Mouse (Mus musculus) embryonic facial prominence, embryonic 11.5 days (tissue): ENCODE results near the gene 1700037C18Rik. TPM values are rescaled to one million over a fixed set of nuclear protein-coding genes. Genes with fewer than 3 reads are reported as not detected.

Source experiments
- ATAC-seq: fragments of 200-750 bp; cut with Nextera tagmentation; replicated peaks from 2 replicates; pipeline ENCODE4 v1.8.0; 2017; ENCODE audit warnings: low read depth; ENCODE audit not compliant: insufficient number of reproducible peaks, low FRiP score, low TSS enrichment
- DNase-seq: peaks from one replicate; pipeline ENCODE4 v3.0.0-alpha.2; 2015; ENCODE audit warnings: low spot score
- H3K27ac ChIP-seq: fragments of 300-500 bp; sonication (generic); replicated peaks from 2 replicates; pipeline ENCODE4 v1.5.1; 2014; ENCODE audit warnings: mild to moderate bottlenecking, low read depth, low read length, control low read depth
- H3K27me3 ChIP-seq: fragments of 300-500 bp; sonication (generic); 2 replicates; pipeline ENCODE4 v1.6.1; 2014; ENCODE audit warnings: mild to moderate bottlenecking, low read length, moderate library complexity, mixed read lengths; ENCODE audit not compliant: control insufficient read depth, insufficient read depth
- H3K36me3 ChIP-seq: fragments of 300-500 bp; sonication (generic); replicated peaks from 2 replicates; pipeline ENCODE4 v1.6.1; 2014; ENCODE audit warnings: low read depth, mild to moderate bottlenecking, low read length, moderate library complexity, mixed read lengths; ENCODE audit not compliant: control insufficient read depth, insufficient read depth
- H3K4me1 ChIP-seq: fragments of 300-500 bp; sonication (generic); 2 replicates; pipeline ENCODE4 v1.6.1; 2014; ENCODE audit warnings: low read length, mixed read lengths; ENCODE audit not compliant: control insufficient read depth, insufficient read depth
- H3K4me2 ChIP-seq: fragments of 300-500 bp; sonication (generic); 2 replicates; pipeline ENCODE4 v1.6.1; 2014; ENCODE audit warnings: low read depth, mild to moderate bottlenecking, control low read depth, low read length, moderate library complexity
- H3K4me3 ChIP-seq: fragments of 300-500 bp; sonication (generic); 2 replicates; pipeline ENCODE4 v1.5.1; 2014; ENCODE audit warnings: low read depth, low read length, control low read depth
- H3K9ac ChIP-seq: fragments of 300-500 bp; sonication (generic); replicated peaks from 2 replicates; pipeline ENCODE4 v1.6.1; 2014; ENCODE audit warnings: mild to moderate bottlenecking, control low read depth, low read length
- H3K9me3 ChIP-seq: fragments of 300-500 bp; sonication (generic); replicated peaks from 2 replicates; pipeline ENCODE4 v1.6.1; 2016; ENCODE audit warnings: mild to moderate bottlenecking, low read length, inconsistent platforms, mixed read lengths; ENCODE audit not compliant: control insufficient read depth
- WGBS: fragments of 180-500 bp; shearing (Covaris S2); extraction: QIAGEN DNeasy Blood & Tissue Kit; methylation state at CpG from one replicate; pipeline ENCODE4 v1.1.7; 2014; 5-methylcytosine and 5-hydroxymethylcytosine counted together
- polyA plus RNA-seq: library from polyadenylated mRNA; unstranded; fragments of >200 nt; fragmentation: Nextera tagmentation; extraction: Ambion mirVana; gene quantifications from 2 replicates; pipeline ENCODE4 v1.2.1, GENCODE M21; 2014

Gene 1700037C18Rik
- polyA plus RNA-seq, 1 experiment from 2014 or later, result 5.3 TPM

DNA sequence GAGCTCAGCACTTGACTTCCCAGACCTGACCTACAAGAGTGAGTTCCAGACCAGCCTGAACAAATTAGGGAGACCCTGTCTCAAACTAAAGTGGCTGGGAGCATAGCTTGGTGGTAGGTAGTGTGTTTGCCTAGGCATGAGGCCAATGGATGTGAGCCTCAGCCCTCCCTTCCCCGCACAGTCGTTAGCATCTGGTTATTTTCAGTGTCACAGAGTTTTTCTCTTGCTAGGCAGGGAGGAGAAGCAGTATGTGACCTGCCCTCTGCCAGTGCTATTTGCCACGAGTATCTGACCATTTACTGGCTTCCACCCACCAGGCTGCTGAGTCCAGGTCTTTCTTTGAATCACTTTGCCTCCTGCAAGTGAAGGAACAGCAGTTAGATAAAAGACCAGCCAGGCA is 14.8 kb downstream of the 1700037C18Rik start:
- H3K4me2 ChIP-seq, result no peak overlapping the region
- H3K9ac ChIP-seq, result no peak overlapping the region
- H3K9me3 ChIP-seq, result no peaks in the 10 kb centered on the region
- DNase-seq (no peak), ATAC-seq (no peak)
- WGBS, result 80% methylated on average over 3 of the region's 3 CpGs
- H3K4me3 ChIP-seq, result no peak overlapping the region
- H3K4me1 ChIP-seq, result no peaks in the 10 kb centered on the region
- H3K27ac ChIP-seq, result no peak overlapping the region
- no peaks in the 10 kb centered on the region for H3K27me3 ChIP-seq
- no peaks in the 10 kb centered on the region for H3K36me3 ChIP-seq

DNA sequence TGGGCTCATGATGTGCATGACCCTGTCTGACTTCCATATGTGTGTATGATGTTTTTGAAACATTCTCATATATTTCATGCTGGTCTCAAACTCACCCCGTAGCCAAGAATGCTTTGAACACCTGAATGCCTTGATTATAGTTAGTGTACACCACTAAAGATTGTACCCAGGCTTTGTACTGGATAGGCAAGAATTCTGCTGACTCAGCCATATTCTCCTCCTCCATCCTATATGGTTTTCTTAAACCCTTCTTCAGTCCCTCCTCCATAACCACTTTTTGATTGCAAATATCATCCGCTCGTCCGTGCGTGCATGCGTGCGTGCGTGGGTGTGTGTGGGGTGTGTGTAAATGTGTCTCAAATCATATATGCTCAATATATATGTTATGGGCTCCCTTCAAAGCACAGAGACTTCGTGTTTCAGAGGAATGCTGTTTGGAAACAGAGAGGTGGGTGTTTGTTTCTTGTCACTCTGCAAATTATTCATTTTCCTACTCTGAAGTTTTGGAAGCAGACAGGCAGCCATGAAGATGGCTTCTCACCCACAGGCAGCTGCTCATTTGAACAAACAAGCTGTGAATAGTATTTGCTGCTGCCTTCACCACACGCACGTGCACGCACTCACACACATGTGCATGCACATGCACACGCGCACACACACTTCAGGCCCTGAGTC is 16.7 kb downstream of the 1700037C18Rik start:
- H3K9ac ChIP-seq, result no peak overlapping the region
- H3K27ac ChIP-seq, result no peak overlapping the region
- H3K9me3 ChIP-seq, result no peaks in the 10 kb centered on the region
- H3K36me3 ChIP-seq, result no peaks in the 10 kb centered on the region
- H3K4me1 ChIP-seq, result no peaks in the 10 kb centered on the region
- H3K4me3 ChIP-seq, result no peak overlapping the region
- ATAC-seq, result no peak
- H3K27me3 ChIP-seq, result no peaks in the 10 kb centered on the region
- no peak overlapping the region for H3K4me2 ChIP-seq
- WGBS, result 93% methylated on average over 14 of the region's 14 CpGs
- DNase-seq, result no peak

DNA sequence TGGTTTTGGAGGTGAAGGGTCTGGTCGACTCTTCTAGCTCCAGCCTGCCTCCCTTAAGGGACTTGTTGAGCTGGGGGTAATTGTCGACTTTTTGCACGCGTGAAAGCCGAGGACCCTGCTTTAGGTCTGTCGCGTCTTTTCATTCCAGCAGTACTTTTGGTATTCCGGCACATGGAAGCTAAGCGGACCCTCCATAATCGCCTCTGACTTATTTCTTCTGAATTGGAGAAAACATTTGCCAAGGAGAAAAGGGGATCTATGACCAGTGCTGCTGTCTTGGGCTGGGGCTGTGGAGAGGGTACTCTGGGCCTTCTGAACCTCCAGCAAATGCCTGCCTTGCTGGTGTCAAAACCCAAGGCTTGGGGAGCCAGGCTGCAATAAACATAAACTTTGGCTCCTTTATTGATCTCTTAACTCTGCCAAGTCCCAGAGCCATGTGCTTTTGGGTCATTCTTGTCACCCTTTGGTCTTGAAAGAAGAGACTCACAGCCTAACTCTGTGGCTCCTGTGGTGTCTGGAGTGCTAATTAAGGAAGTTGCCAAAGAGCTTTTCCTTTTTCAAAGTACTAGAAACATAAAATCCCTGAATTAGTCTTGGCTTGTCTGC is 23.3 kb downstream of the 1700037C18Rik start:
- Histone ChIP-seq H3K4me1 (no peaks in the 10 kb centered on the region; the same call in 1 of the 2 replicates), H3K4me2 (peak overlapping the region; percentile 53), H3K27me3 (no peaks in the 10 kb centered on the region), H3K9me3 (no peaks in the 10 kb centered on the region), H3K27ac (no peak overlapping the region), H3K4me3 (peak overlapping the region; percentile 89), H3K36me3 (no peaks in the 10 kb centered on the region), H3K9ac (peak overlapping the region; percentile 84)
- 5% methylated on average over 10 of the region's 10 CpGs for WGBS
- peak; percentile 3 for DNase-seq
- peak; percentile 7; the same call in 1 of the 2 replicates for ATAC-seq

DNA sequence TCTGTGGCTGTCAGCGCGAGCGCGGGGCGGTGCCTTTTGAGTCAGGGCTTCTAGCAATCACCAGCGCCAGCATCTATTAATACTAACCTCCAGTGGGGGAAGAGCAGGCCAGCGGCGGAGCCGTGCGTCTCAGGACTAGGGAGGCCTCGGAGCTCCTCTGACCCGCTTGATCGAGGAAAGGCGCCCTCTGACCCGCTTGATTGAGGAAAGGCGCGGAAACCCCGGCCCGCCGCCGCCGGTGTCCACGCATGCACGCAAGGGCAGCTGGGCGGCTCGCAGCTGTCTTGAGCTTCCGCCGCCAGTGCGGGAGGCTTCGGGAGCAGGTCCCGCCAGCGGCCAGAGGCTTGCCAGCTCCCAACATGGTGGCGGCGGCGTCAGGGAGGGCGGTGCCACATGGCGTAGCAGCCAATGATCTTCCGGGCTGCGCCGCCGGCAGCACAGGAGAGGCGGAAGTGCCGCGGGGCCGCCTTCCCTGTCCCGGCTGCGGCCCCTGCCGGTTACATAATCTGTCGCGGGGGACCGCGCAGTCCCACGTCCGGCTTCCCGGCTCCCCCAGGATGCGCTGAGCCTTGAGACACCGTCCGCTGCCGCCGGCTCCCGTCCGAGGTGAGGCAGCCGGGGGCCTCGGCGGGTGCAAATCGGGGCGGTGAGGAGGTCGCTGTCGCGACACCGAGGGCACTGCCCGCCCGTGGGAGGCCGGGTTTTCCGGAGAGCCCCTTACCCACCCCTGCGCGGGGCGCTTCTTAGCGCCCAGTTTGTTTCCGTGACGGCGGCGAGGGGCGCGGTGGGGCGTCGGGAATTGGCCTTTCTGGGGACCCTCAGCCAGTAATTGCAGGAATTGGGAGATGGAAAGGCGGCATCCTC is 24.1 kb downstream of the 1700037C18Rik start, which contains the start of the genes Zfp597 and Gm20695:
Gene Zfp597, minus strand, starts transcription at position 361 of the 864 bp plus-strand sequence.
Gene Gm20695, plus strand, starts transcription at position 448 of the 864 bp plus-strand sequence.
- under 1% methylated on average over 84 of the region's 88 CpGs for WGBS
- no peaks in the 10 kb centered on the region for H3K27me3 ChIP-seq
- peak within 1 kb of the TSS; percentile 84 for H3K9ac ChIP-seq
- H3K9me3 ChIP-seq, result no peaks in the 10 kb centered on the region
- DNase-seq (peak; percentile 95), ATAC-seq (peak; percentile 98)
- H3K27ac ChIP-seq, result peak within 1 kb of the TSS; percentile 76
- H3K4me1 ChIP-seq, result no peaks in the 10 kb centered on the region; the same call in 1 of the 2 replicates
- H3K4me3 ChIP-seq, result peak within 1 kb of the TSS; percentile 89
- H3K36me3 ChIP-seq, result no peaks in the 10 kb centered on the region
- H3K4me2 ChIP-seq, result peak within 1 kb of the TSS; percentile 53

DNA sequence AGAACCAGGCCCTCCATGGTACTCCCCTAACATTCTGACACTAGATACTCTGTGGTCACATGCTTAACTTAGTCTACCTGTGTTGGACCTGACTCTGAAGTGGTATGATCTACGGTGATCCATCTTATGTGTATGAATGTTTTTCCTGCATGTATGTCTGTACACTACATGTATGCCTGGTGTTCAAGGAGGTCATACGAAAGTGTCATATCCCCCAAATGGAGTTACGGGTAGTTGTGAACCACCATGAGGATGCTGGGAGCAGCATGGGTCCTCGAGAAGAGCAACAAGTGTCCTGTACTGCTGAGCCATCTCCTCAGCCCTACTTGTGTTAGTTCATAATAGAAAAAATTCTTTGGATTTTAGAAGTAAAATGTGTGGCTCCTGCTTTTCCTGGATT is 32.1 kb downstream of the 1700037C18Rik start:
- no peaks in the 10 kb centered on the region for H3K27me3 ChIP-seq
- H3K9me3 ChIP-seq, result no peaks in the 10 kb centered on the region
- no peak overlapping the region for H3K4me3 ChIP-seq
- H3K4me1 ChIP-seq, result no peaks in the 10 kb centered on the region
- H3K36me3 ChIP-seq, result no peaks in the 10 kb centered on the region
- no peak for DNase-seq
- 92% methylated on average over 4 of the region's 4 CpGs for WGBS
- no peak for ATAC-seq
- H3K9ac ChIP-seq, result no peak overlapping the region
- no peak overlapping the region for H3K27ac ChIP-seq
- H3K4me2 ChIP-seq, result no peak overlapping the region

DNA sequence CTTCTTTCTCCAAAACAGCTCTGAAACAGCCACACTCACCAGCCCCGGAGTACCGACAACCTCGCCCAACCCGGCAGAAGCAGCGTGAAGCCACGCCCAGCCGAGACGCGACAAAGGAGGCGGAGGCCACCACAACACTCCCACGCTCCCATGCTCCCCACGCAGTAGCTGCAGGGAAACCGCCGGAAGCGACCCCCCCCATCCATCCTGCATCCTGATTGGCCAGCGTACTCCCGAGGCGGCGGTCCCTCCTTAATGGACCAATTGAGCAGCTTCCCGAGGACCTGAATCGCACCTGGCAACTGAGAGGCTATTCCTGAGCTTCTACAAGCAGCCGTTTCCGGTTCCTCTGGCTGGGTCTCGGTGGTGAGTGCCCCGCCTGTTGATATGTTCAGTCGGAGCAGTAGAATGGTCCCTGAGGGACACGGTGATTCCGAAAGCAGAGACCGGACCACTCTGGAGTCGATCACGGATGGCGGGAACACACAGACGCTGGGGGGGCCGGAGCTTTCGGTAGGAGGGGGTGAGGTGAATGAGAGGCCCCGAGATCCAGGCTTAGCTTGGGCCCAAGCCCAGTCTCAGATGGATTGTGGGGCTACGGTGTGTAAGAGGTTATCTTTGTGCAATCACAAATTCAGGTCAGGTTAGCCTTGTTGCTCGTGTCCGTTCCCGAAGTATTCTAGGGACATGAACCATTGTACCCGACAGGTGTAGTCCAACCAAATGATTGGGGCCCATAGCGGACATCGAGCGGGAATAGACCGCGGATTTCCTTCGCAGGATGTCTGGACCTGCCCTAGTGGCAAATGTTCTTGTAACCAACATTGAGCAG is 36.1 kb downstream of the 1700037C18Rik start, which contains the start of gene Naa60:
Gene Naa60, plus strand, starts transcription at position 160 of the 832 bp plus-strand sequence.
- 4% methylated on average over 47 of the region's 47 CpGs for WGBS
- H3K27me3 ChIP-seq, result no peaks in the 10 kb centered on the region
- no peaks in the 10 kb centered on the region for H3K36me3 ChIP-seq
- ATAC-seq, result peak; percentile 98
- peak within 1 kb of the TSS; percentile 77 for H3K4me2 ChIP-seq
- peak within 1 kb of the TSS; percentile 53 for H3K4me3 ChIP-seq
- H3K9ac ChIP-seq, result peak within 1 kb of the TSS; percentile 73
- peak; percentile 93 for DNase-seq
- H3K9me3 ChIP-seq, result no peaks in the 10 kb centered on the region
- H3K27ac ChIP-seq, result no peak within 1 kb of the TSS
- no peaks in the 10 kb centered on the region for H3K4me1 ChIP-seq

DNA sequence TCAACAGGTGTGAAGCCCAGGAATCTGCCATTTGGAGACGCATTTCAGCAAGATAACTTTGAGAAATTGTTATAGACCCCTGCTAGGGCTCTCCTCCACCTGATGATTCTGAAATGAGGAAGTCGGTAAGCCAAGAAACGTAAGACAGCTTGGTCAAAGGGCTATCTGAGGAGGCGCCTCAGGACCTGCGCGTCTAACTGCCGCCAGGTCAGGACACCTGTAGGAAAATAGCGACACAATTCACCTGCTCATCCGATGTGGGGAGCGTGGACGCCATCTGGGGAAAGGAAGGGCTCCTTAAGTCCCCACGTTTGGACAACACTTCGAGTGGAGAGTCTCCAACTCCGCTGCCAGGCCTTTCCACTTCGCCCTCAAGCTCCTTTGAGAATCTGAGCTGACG is 36.7 kb downstream of the 1700037C18Rik start:
- Histone ChIP-seq H3K36me3 (no peaks in the 10 kb centered on the region), H3K27ac (no peak overlapping the region), H3K9me3 (no peaks in the 10 kb centered on the region), H3K4me3 (peak overlapping the region; percentile 53), H3K9ac (peak overlapping the region; percentile 61), H3K4me1 (no peaks in the 10 kb centered on the region), H3K4me2 (peak overlapping the region; percentile 77), H3K27me3 (no peaks in the 10 kb centered on the region)
- 3% methylated on average over 16 of the region's 16 CpGs for WGBS
- peak; percentile 17; the same call in 1 of the 2 replicates for ATAC-seq
- no peak for DNase-seq
